Mouse (Mus musculus): ENCODE measurements at regions not wholly inside any gene's neighbourhood (a gene's known extent, or its start where the extent isn't known, plus 50 kb on each side); places are given as distances from the start of the nearest gene placed in this dataset.
A peak's percentile ranks its signal among the peaks of the same experiment; 100 is the strongest.

DNA sequence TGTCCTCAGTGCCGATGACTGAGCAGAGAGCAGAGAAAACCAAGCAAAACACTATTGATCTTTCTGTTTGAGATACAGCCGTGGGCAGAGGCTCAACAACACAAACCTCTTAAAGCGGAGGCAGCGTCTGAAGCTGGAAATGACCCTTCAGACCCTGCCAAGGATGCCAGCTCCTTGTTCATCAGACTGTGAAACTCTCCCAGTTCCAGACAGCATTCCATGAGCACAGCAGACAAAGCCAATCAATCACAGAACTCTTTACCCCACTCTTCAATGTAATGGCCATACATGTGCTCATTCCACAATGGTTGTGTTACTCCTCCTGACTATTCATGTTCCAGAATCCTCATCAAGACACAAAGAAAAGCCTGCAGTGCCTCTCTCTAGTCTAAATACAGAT, 73.5 kb downstream of the Tmem114 start:
- DNase-seq (ENCODE audit: low read depth) = no peak

GRCm38 (mm10) chr16:8349148-8349547, 75.8 kb downstream of the Tmem114 start:
- no peak for DNase-seq (ENCODE audit: low read depth)

DNA sequence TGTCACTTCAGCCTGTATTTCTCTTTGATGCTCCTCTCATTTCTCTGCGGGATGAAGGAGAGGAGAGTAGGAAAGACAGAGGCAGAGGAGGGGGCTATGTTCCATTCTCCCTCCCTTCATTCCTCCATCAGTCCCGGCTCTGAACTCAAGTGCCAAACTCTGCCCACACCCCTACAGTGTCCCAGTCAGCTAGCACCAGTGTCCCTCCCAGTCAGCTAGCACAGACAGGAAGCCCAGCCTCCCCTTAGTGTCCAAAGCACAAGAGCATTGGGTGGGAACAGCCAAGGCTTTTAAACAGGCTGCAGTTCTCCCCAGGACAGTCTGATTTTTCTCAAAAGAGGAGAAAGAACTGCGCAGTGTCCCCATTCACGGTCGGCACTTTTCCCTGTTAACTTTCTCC, 76.3 kb downstream of the Tmem114 start:
- no peak for DNase-seq (ENCODE audit: low read depth)

DNA sequence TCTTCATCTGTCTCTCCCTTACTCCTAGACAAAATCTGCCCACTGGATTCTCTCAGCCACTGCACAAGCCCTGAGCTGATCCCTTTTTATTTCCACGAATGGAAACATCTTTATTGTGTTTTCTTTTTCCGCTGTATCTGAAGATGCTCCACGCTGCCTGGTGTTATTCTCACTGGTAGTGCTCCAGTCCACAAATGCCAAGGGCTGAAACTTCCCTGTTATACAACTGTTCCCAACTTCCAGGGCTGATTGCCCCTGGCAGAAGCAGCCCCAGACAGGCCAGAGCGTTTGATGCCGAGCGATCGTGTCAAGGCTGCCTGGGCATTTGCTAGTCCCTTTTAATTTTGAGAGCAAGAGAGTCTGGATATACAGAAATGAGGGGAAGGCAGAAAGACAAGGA, 79.7 kb downstream of the Tmem114 start:
- no peak for DNase-seq (ENCODE audit: low read depth)

GRCm38 (mm10) chr16:8333081-8333710, 91.7 kb downstream of the Tmem114 start:
- DNase-seq (ENCODE audit: low read depth) = peak; percentile 13

DNA sequence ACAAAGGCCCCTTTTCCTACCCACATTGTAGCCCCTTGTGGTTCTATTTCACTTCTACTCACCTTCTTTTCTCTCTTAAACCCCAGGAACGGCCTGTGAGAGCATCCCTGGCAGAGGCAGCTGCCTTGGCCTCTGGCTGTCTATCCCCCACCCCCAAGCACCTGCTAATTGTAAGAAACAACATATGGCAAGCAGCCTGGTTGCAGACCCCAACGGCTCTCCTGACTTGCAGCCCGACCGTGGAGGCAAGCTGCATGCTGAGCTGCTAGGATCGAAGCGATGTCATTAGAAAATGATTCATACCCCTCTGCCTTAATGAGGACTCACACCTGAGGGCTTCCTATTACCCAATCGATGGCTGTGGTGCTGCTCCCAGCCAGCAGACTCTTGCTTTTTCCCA, 112.9 kb downstream of the Tmem114 start:
- no peak for DNase-seq (ENCODE audit: low read depth)

GRCm38 (mm10) chr16:8306389-8306788, 118.5 kb downstream of the Tmem114 start:
- peak; percentile 8 for DNase-seq (ENCODE audit: low read depth)
